Mouse (Mus musculus) neural tube, embryonic 10.5 days (tissue): Measurements from ENCODE around the gene Prcc.
"Not testable (repeated sequence)": the region's sequence is repeated elsewhere in the genome, so short reads cannot be mapped to it uniquely, and the experiment has no call there.

Experiments
- DNase-seq: peaks from one replicate; pipeline ENCODE4 v3.0.0-alpha.2; 2017; ENCODE audit warnings: low spot score; ENCODE audit errors: extremely low spot score

Gene Prcc

GRCm38 (mm10) chr3:87906601-87906980 lies 21.2 kb upstream of the Prcc start:
- DNase-seq = no peak

DNA sequence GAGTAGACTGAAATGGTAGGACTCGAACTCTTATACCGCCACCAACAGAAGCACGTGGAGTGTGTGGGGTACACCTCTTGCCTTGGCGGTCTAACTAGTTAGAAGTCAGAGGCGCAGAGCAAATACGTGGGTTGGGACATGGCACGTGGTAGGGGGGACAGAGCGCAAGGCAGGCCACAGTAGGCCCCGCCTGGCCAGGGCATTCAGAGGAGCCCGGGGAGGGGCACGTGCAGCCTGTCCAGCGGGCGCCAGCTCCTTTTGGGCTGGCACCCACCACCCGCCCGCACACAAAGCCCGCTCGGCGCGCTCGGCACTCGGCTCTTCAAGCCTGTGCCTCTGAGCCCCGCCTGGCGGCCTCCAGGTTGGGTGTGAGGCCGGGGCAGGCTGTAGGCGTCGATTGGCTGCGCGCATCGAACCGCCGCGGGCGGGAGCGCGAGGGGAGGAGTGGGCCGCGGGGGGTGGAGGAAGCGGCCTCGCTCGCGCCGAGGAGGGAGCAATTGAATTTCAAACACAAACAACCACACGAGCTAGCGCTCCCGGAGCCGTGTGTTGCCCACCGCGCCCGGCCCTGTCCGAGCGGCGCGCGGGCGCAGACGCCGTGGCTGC lies 20.6 kb upstream of the Prcc start, which contains the start of gene Hdgf:
Gene Hdgf, plus strand, starts transcription at position 442 of the 606 bp plus-strand sequence.
- DNase-seq = peak; percentile 95

- DNase-seq = no peak
These were observed 18.4 kb upstream of the Prcc start for GRCm38 (mm10) chr3:87903821-87904220.

- not testable (repeated sequence) for DNase-seq
These were observed 16.6 kb upstream of the Prcc start for GRCm38 (mm10) chr3:87901959-87902358.

DNA sequence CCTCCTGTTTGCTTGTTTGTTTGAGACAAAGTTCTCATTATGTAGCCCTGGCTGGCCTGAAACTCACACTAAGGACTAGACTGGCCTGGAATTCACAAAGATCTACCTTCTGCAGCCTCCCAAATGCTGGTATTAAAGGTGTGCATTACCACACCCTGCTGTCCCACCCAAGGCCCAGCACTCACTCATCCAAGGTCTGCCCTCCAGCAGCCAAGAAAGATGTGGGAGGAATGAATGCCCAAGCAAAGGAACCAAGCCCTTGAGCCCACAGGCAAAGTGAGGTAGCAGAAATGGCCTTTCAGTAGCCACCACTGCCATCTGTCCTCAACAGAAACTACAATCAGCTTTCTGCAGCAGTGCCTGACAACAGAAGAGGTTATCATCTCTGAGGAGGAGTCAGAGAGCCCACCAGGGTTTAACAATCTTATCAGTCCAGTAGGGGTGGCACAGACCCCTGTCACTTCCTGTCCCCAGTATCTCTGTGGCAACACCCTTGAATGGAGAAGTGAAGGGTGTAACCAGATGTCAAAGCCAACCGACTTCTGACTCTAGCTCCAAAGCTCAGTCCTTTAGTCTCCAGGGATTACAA lies 15.7 kb upstream of the Prcc start:
- DNase-seq = no peak

DNA sequence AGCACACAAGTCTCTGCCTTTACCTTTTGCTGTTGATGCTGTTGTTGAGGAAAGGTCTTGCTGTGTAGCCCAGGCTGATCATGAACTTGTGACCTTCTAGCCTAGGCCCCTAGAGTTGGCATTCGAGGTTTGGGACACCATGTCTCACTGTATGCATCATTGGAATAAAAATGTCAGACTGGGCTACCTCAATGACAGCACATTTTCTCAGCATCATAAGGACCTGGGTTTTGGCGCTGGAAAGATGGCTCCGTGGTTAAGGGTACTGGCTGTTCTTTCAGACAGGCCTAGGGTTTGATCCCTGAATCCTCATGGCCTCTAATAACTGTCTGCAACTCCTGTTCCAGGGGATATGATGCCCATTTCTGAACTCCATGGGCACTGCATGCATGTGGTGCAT lies 14.4 kb upstream of the Prcc start:
- no peak for DNase-seq

- no peak for DNase-seq
These were observed 13.9 kb upstream of the Prcc start for GRCm38 (mm10) chr3:87899266-87899665.

DNA sequence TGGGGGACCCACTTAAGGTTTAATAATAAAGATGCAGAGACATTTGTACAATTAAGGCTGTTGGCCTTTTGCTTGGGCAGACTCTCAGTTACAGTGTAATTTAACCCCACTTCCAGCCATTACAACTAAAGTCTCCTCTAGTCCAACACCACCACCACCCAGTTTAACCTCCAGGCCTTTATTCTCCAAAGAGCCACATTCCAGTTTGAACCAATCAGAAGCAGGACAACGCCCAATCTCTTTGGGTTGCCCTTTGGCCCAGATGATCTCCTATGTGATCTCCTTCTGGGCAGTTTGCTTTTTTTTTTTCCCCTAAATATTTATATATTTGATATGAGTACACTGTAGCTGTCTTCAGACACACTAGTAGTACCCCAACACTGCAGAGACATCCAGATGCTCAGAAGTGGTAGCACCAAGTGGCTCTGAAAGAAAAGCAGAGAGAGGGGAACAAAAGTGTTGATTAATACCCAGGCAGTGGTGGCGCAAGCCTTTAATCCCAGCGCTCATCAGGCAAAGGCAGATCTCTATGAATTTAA lies 8.0 kb upstream of the Prcc start:
- DNase-seq = no peak

DNA sequence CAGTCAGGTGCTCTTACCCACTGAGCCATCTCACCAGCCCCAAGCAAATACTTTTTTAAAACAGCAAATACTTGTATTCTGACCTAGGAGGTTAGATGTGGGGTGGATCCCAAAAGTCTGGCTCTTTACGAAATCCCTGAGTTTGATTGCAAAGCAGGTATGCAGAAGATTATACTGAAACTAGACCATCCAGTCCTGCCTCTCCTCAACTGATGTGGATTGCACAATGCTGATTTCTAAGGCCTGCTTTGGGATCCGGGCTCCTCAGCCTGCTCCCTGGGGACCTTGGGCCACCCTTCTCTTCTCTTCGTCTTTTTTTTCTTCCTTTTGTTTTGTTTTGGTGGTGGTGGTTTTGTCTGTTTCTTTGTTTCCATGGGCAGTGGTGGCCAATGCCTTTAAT lies 6.1 kb upstream of the Prcc start:
- DNase-seq = no peak

DNA sequence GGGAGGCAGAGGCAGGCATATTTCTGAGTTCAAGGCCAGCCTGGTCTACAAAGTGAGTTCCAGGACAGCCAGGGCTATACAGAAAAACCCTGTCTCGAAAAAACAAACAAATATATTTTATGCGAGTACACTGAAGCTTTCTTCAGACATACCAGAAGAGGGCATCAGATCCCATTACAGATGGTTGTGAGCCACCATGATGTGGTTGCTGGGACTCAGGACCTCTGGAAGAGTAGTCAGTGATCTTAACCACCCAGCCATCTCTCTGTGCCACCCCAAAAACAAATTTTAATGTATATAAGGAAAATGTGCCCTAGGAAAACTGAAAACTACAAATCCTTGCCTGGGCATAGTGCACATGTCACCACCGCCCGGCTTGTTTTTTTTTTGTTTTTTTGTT lies 2.0 kb upstream of the Prcc start:
- not testable (repeated sequence) for DNase-seq

DNA sequence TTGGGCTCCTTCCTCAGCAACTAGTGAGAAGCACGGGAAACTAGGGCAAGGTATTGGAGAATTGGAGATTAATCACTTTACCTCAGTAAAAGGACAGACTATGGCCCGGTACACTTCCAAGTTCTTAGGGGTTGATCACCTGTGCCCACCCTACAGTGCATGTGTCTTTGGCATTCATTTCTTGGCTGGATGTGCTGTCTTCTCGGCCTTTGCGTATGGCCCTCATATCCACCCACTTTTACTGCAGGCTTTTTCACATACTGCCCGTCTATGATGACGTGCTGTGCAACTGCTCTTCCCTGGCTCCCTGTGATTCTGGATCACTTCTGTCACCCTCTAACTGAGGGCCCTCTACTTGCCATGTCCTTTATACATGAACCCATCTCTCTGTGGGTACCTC lies 1.0 kb upstream of the Prcc start:
- no peak for DNase-seq

DNA sequence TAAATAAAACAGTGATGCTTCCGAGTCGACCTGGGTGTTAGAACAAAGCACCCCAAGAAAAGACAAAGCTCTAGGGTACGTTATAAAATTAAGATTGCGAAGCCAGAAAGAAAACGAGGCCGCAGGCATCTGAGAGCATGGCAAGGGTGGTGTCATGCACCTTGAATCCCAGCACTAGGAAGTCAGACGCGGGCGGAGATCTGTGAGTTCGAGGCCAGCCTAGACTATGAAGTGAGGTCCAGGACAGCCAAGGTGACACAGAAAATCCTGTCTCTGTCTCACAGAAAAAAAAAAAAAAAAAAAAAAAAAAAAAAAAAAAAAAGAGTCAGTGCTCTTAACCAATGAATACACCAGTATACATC lies 577 bp upstream of the Prcc start:
- DNase-seq = peak; percentile 59

DNA sequence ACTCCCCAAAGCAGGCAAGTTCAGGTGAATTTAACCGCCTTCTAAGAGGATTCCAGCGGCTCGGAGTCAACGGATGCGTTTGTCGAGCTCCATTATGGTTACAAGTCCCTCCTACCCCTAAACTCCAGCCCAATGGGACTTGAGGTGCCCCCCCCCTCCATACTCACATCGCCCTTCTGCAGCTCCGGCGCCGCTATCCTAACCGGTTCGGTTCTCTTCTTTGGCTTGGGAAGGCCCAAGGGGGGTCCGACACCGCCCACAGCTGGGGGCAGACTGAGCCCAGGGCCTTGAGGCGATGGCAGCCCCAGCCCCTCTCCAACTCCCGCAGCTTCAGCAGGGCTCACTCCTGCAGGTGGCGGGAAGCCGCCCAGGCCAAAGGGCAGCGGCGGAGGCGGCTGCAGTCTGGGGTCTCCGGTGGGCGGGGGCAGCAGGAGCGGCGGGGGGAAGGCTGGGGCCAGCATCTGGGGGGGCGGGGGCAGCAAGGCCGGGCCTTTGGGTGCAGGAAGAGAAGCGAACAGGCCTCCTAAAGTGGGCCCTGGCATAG lies 628 bp downstream of the Prcc start:
- DNase-seq = peak; percentile 69

GRCm38 (mm10) chr3:87884291-87884690 lies 1.1 kb downstream of the Prcc start:
- DNase-seq = no peak

GRCm38 (mm10) chr3:87877730-87878129 lies 7.7 kb downstream of the Prcc start:
- DNase-seq = no peak

GRCm38 (mm10) chr3:87864111-87864510 lies 21.3 kb downstream of the Prcc start:
- DNase-seq = not testable (repeated sequence)

- DNase-seq = peak; percentile 42
These were observed 25.6 kb downstream of the Prcc start for GRCm38 (mm10) chr3:87859813-87860212.

DNA sequence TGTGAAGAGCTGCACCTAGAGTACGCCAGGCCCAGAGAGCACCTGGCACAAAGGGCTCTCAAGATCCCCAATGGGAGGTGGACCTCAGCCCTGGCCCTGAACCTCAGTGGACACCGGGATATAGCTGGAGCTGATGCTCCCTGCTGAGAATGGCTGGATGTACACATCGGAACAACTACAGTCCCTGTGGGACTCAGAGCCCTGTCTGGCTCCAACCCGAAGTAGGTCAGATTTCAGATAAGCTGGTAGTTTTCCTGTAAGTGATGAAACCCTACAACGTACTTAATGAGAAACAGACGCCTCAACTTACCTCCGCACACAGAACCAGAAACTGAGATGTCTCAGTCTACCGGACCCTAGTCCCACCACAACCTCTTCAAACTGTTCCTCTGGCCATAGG lies 27.7 kb downstream of the Prcc start:
- no peak for DNase-seq

DNA sequence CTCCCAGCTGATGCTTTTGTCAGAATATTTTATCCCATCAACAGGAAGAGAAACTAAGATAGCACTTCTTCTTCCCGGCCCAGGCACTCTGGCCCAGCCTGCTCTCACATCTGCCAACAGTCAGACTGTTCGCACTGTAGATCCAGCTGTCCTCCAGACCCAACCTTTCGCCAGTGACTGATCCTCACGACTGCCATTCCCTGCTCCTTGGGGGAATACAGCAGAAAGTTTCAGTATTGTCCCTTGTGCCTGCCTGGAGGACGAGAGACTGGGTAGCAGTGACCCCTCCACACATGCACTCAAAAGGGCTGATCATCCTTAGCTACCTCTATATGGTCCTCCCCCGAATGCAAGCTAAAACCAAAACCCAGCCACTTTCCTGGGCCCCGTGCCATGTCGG lies 29.5 kb downstream of the Prcc start:
- no peak for DNase-seq

DNA sequence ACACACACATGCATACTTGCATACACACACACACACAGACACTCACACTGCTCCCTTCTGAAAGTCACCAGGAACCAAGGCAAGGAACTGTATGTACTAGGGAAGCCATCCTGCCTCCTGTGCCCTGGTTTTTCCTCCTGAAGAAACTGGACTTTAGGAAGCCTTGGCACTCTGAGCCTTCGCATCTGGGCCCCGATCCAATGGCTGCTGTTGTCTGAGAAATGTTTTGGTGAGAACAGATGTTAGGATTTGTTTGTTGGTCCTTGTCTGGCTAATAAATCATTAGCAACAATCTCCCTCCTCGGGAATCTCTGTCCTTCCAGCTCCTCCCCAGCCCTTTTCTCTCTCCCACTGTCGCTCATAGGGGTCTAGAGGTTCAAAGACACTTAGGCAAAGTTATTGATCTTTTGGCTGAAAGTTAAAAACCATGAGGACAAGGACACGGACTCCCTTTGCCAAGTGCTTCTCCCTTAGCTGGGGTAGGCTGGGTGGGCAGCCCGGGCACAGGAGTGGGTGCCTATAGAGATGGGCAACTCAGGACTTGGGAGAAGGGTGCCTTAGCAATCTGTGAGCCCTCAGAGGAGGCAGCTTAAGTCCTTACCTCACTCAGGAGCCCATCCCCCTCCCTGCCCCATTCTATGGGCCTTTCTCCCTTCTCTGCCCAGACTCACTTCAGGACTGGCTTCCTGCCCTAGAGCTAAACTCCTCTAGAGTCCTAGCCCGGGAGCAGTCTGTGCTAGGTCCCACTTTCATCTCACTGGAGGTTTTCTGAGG lies 30.4 kb downstream of the Prcc start:
- no peak for DNase-seq

- DNase-seq = no peak
These were observed 36.3 kb downstream of the Prcc start for GRCm38 (mm10) chr3:87849117-87849516.

DNA sequence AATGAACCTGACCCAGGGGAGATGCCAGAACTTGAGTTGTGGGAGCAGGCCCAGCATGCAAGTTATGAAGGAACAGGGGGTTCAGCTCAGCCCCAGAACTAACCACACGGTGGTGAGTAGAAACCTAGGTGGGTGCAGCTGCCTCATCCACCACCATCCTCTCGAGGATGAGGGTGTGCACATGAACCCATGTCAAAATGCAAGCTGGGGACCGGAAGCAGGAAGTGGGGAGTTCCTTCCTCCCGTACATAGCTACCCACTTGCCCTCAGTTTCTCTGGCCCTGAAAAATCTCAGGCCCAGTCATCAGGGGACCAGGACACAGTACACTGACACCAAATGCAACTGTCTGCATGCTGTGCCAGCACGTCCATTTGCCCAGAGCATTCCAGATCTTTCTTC lies 37.7 kb downstream of the Prcc start:
- DNase-seq = no peak
